Mouse (Mus musculus): ENCODE measurements at regions not wholly inside any gene's neighbourhood (a gene's known extent, or its start where the extent isn't known, plus 50 kb on each side); places are given as distances from the start of the nearest gene placed in this dataset.

GRCm38 (mm10) chr5:108903134-108903923, 50.9 kb upstream of the Vmn2r9 start:
- peak in 1 of 2 experiments; percentile 37 for DNase-seq

Measured in kidney, postnatal 25 days (tissue).